Mouse (Mus musculus) monocyte, adult 2 months (primary cell): Measurements from ENCODE around the gene Tagap.
"Not testable (repeated sequence)": the region's sequence is repeated elsewhere in the genome, so short reads cannot be mapped to it uniquely, and the experiment has no call there.

ENCODE experiments used
- DNase-seq, 2 experiments: peaks; one replicate each; pipeline ENCODE4 v3.0.0; 2022; ENCODE audit warnings: low spot score in 2 of 2, low read depth in 1 of 2

Tagap gene

GRCm38 (mm10) chr17:7964398-7964797, 38.6 kb downstream of the Tagap start:
- not testable (repeated sequence) for DNase-seq

GRCm38 (mm10) chr17:7968490-7968889, 42.7 kb downstream of the Tagap start:
- DNase-seq = not testable (repeated sequence)

GRCm38 (mm10) chr17:7969782-7970181, 44.0 kb downstream of the Tagap start:
- DNase-seq = not testable (repeated sequence)

- DNase-seq = not testable (repeated sequence)
These were observed 57.7 kb downstream of the Tagap start for GRCm38 (mm10) chr17:7983484-7983883.
